Mouse (Mus musculus): Measurements from ENCODE around the gene Gm49394. TPM values are rescaled to one million over a fixed set of nuclear protein-coding genes. Genes with fewer than 3 reads are reported as not detected.

Gm49394 gene
- polyA plus RNA-seq (2014; fragmentation: Nextera tagmentation; extraction: Ambion mirVana): not detected in 2 replicates

DNA sequence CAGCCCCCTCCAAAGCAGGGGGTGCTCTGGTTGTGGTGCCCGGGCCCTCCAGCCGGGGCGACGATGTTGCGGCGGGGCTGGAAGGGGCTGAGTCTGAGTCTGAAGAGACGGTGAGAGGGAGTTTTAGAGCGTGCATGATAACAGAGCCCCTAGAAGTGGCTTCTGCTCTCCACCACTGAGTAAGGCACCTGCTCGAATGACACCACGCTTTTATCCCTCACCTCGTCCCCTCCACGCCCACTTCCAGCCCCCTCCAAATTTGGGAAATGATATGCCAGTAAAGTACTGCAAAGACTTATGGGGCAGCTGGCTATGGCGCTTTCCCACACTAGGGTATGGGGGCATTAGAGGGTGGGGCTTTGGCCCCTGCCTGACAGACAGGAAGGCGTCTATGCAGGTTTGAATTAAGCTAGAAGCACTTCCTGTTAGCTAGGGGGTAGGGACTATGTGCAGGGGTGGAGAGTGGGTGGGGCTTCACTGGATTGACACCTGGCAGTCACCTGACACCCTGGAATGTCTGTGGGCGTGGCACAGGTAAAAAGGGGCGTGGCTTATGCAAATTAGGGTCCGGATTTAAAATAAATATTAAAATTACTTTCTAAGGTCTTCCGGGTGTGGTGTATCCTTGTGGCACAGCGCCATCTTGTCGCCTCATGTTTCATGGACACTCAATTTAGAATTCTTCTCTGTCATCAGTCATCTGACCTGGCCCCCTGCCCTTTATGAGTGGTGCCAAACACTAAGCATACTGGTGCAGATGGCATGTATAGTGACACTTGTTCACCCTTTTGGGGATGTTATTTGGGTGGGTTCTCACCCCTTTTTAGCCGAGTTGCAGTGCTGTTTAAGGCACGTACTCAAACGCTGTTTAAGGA lies at the start of gene Gm49394:
Gene Gm49394, minus strand, starts transcription at position 192 of the 875 bp plus-strand sequence.
- Histone ChIP-seq H3K9me3 (ENCODE audit: control insufficient read depth, low read length) (peaks cover 17% of the 10 kb centered on the region), H3K27me3 (replicated peaks; ENCODE audit: control insufficient read depth, insufficient read depth, low read length) (peaks cover 20% of the 10 kb centered on the region), H3K9ac (ENCODE audit: low read depth, low read length) (no peak within 1 kb of the TSS), H3K36me3 (ENCODE audit: control insufficient read depth, insufficient read depth, low read length) (peaks cover 7% of the 10 kb centered on the region; the same call in 1 of the 2 replicates), H3K4me3 (ENCODE audit: low read depth, low read length) (no peak within 1 kb of the TSS), H3K4me2 (no peak within 1 kb of the TSS), H3K27ac (ENCODE audit: low read depth, low read length) (no peak within 1 kb of the TSS), H3K4me1 (replicated peaks; ENCODE audit: control insufficient read depth, insufficient read depth, low read length) (no peaks in the 10 kb centered on the region)
- ATAC-seq (replicated peaks; ENCODE audit: low FRiP score) (no peak), DNase-seq (ENCODE audit: low spot score) (peak; percentile 31)
- 82% methylated on average over 23 of the region's 23 CpGs for WGBS

DNA sequence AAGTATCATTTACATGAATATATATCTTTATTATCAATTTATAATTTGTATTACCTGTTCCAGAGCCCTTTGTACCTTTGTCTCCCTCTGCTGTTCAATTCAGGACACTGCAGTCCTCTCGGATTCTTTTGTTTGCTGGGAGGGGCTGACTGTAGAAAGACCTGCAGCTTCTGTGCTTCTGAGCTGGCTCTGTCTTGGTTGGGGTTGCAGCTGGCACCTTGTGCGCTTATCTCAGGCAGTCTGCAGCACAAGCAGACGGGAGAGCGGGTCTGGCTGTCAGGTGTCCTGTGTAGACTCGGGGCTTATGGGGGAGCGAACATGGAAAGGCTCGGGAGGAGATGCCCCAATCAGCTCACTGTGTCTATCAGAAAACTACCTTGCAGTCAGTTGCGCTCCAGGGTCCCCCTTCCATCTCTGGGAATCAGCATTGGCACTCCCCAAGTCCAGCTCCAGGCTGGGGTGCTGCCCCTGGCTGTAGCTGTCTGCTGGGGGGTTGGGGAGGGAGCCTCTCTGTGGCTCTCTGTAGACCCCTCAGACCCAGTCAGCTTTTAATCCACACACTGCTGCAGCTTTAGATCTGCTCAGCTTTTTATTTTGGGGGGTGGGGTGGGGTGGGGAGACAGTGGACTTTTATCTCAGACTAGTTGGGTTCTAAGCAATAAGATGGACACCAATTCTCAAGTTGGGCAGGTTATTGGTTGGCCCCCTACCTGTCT lies 45.2 kb upstream of the Gm49394 start:
- Histone ChIP-seq H3K4me1 (replicated peaks; ENCODE audit: control insufficient read depth, insufficient read depth, low read length) (no peaks in the 10 kb centered on the region), H3K4me2 (peak overlapping the region; percentile 41), H3K9me3 (ENCODE audit: control insufficient read depth, low read length) (no peaks in the 10 kb centered on the region), H3K4me3 (ENCODE audit: low read depth, low read length) (no peak overlapping the region), H3K27ac (ENCODE audit: low read depth, low read length) (no peak overlapping the region), H3K27me3 (replicated peaks; ENCODE audit: control insufficient read depth, insufficient read depth, low read length) (no peaks in the 10 kb centered on the region), H3K9ac (ENCODE audit: low read depth, low read length) (no peak overlapping the region), H3K36me3 (ENCODE audit: control insufficient read depth, insufficient read depth, low read length) (no peaks in the 10 kb centered on the region)
- peak; percentile 33 for DNase-seq (ENCODE audit: low spot score)
- 17% methylated on average over 8 of the region's 8 CpGs for WGBS
- ATAC-seq (replicated peaks; ENCODE audit: low FRiP score): no peak

GRCm38 (mm10) chr7:142706873-142707272 lies 37.1 kb upstream of the Gm49394 start:
- H3K27me3 ChIP-seq (replicated peaks; ENCODE audit: control insufficient read depth, insufficient read depth, low read length): no peaks in the 10 kb centered on the region
- no peak overlapping the region for H3K9ac ChIP-seq (ENCODE audit: low read depth, low read length)
- no peaks in the 10 kb centered on the region for H3K9me3 ChIP-seq (ENCODE audit: control insufficient read depth, low read length)
- H3K4me3 ChIP-seq (ENCODE audit: low read depth, low read length): no peak overlapping the region
- no peak for ATAC-seq (replicated peaks; ENCODE audit: low FRiP score)
- H3K4me2 ChIP-seq: no peak overlapping the region
- H3K27ac ChIP-seq (ENCODE audit: low read depth, low read length): no peak overlapping the region
- H3K4me1 ChIP-seq (replicated peaks; ENCODE audit: control insufficient read depth, insufficient read depth, low read length): no peaks in the 10 kb centered on the region
- no peaks in the 10 kb centered on the region for H3K36me3 ChIP-seq (ENCODE audit: control insufficient read depth, insufficient read depth, low read length)
- WGBS: 81% methylated on average over 2 of the region's 2 CpGs
- no peak for DNase-seq (ENCODE audit: low spot score)

DNA sequence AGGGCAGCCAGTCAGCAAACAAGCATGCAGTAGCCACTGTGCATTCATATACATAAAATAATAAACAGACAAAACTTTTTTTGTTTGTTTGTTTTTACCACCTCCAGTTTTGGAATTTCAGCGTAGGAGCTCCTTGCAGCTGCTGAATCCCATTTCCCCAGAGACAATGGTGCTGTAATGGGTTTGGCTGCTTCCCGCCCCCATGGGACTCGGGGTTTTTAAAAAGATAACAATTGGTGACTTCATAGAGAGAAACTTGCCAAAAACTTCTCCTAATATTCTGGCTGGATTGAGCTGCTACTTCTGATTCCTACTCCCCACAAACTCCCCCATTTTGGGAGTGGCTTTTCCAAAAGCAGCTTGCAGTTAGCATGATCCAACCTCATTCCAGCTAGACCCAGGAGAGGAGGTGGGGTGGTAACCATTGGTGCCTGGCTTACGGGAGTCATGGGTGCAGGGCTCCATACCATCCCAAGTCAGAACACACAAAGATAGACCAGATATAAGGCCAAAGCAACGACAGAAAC lies 29.7 kb upstream of the Gm49394 start:
- Histone ChIP-seq H3K36me3 (ENCODE audit: control insufficient read depth, insufficient read depth, low read length) (no peaks in the 10 kb centered on the region), H3K27ac (ENCODE audit: low read depth, low read length) (no peak overlapping the region), H3K9ac (ENCODE audit: low read depth, low read length) (no peak overlapping the region), H3K27me3 (replicated peaks; ENCODE audit: control insufficient read depth, insufficient read depth, low read length) (no peaks in the 10 kb centered on the region), H3K4me1 (replicated peaks; ENCODE audit: control insufficient read depth, insufficient read depth, low read length) (no peaks in the 10 kb centered on the region), H3K4me3 (ENCODE audit: low read depth, low read length) (no peak overlapping the region), H3K9me3 (ENCODE audit: control insufficient read depth, low read length) (no peaks in the 10 kb centered on the region), H3K4me2 (no peak overlapping the region)
- WGBS: 67% methylated on average over 5 of the region's 5 CpGs
- DNase-seq (ENCODE audit: low spot score): no peak
- ATAC-seq (replicated peaks; ENCODE audit: low FRiP score): no peak

DNA sequence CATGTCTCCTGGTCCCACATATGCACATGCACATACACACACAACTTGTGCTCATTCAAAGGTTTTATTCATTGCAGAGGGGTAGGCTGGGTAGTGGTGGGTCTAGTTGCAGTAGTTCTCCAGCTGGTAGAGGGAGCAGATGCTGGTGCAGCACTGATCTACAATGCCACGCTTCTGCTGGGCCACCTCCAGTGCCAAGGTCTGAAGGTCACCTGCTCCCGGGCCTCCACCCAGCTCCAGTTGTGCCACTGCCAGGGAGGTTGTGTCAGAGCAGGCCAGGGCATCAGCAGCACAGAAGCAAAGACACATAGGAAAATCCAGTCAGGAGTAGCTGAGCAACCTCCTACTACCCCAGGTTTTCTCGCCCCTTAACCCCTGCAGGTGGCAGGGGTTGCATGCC lies 8.9 kb upstream of the Gm49394 start:
- Histone ChIP-seq H3K9me3 (ENCODE audit: control insufficient read depth, low read length) (no peaks in the 10 kb centered on the region), H3K9ac (ENCODE audit: low read depth, low read length) (no peak overlapping the region), H3K36me3 (ENCODE audit: control insufficient read depth, insufficient read depth, low read length) (no peaks in the 10 kb centered on the region), H3K4me1 (replicated peaks; ENCODE audit: control insufficient read depth, insufficient read depth, low read length) (no peaks in the 10 kb centered on the region), H3K27me3 (replicated peaks; ENCODE audit: control insufficient read depth, insufficient read depth, low read length) (no peaks in the 10 kb centered on the region), H3K4me2 (no peak overlapping the region), H3K4me3 (ENCODE audit: low read depth, low read length) (no peak overlapping the region), H3K27ac (ENCODE audit: low read depth, low read length) (no peak overlapping the region)
- DNase-seq (ENCODE audit: low spot score): no peak
- 89% methylated on average over 3 of the region's 3 CpGs for WGBS
- ATAC-seq (replicated peaks; ENCODE audit: low FRiP score): no peak

- no peak overlapping the region for H3K9ac ChIP-seq (ENCODE audit: low read depth, low read length)
- no peaks in the 10 kb centered on the region for H3K27me3 ChIP-seq (replicated peaks; ENCODE audit: control insufficient read depth, insufficient read depth, low read length)
- 4% methylated on average over 3 of the region's 3 CpGs for WGBS
- no peak overlapping the region for H3K4me2 ChIP-seq
- H3K4me1 ChIP-seq (replicated peaks; ENCODE audit: control insufficient read depth, insufficient read depth, low read length): no peaks in the 10 kb centered on the region
- H3K36me3 ChIP-seq (ENCODE audit: control insufficient read depth, insufficient read depth, low read length): no peaks in the 10 kb centered on the region
- DNase-seq (ENCODE audit: low spot score): no peak
- no peak overlapping the region for H3K27ac ChIP-seq (ENCODE audit: low read depth, low read length)
- no peak overlapping the region for H3K4me3 ChIP-seq (ENCODE audit: low read depth, low read length)
- no peaks in the 10 kb centered on the region for H3K9me3 ChIP-seq (ENCODE audit: control insufficient read depth, low read length)
- ATAC-seq (replicated peaks; ENCODE audit: low FRiP score): peak; percentile 56; the same call in 1 of the 2 replicates
These were observed 5.9 kb upstream of the Gm49394 start for GRCm38 (mm10) chr7:142675644-142676043.

GRCm38 (mm10) chr7:142675141-142675540 lies 5.4 kb upstream of the Gm49394 start:
- ATAC-seq (replicated peaks; ENCODE audit: low FRiP score): no peak
- 68% methylated on average over 6 of the region's 6 CpGs for WGBS
- H3K4me1 ChIP-seq (replicated peaks; ENCODE audit: control insufficient read depth, insufficient read depth, low read length): no peaks in the 10 kb centered on the region

DNA sequence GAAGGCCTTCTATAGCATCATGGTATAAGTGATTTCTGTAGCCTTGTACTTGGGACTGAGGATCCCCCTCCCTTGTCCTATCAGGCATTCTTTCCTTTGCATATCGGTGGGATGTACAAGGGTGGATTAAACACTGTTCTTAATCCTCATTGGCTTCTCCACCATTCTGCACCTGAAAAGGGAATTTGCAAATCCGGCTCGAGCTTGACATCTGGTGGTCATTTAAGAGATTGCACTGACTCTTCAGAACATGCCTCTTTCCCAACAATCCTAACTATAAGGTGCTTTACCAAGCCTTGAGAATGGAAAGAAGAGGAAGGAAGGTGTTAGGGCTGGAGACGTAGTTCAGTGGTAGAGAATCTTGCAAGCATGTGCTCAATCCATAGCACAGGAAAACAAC lies 2.4 kb upstream of the Gm49394 start:
- no peak overlapping the region for H3K4me2 ChIP-seq
- H3K9me3 ChIP-seq (ENCODE audit: control insufficient read depth, low read length): peaks cover 17% of the 10 kb centered on the region
- H3K9ac ChIP-seq (ENCODE audit: low read depth, low read length): no peak overlapping the region
- no peak for ATAC-seq (replicated peaks; ENCODE audit: low FRiP score)
- 0 out of 2 replicates have a peak, but pooled peaks cover 7% of the 10 kb centered on the region for H3K36me3 ChIP-seq (ENCODE audit: control insufficient read depth, insufficient read depth, low read length)
- no peaks in the 10 kb centered on the region for H3K4me1 ChIP-seq (replicated peaks; ENCODE audit: control insufficient read depth, insufficient read depth, low read length)
- peak; percentile 39 for DNase-seq (ENCODE audit: low spot score)
- no peak overlapping the region for H3K27ac ChIP-seq (ENCODE audit: low read depth, low read length)
- WGBS: 16% methylated on average over 4 of the region's 4 CpGs
- H3K4me3 ChIP-seq (ENCODE audit: low read depth, low read length): no peak overlapping the region
- no peaks in the 10 kb centered on the region for H3K27me3 ChIP-seq (replicated peaks; ENCODE audit: control insufficient read depth, insufficient read depth, low read length)

More at GRCm38 (mm10) chr7:142675141-142675540, 5.4 kb upstream of the Gm49394 start:
- peaks cover 3% of the 10 kb centered on the region for H3K9me3 ChIP-seq (ENCODE audit: control insufficient read depth, low read length)
- no peak overlapping the region for H3K9ac ChIP-seq (ENCODE audit: low read depth, low read length)
- no peaks in the 10 kb centered on the region for H3K27me3 ChIP-seq (replicated peaks; ENCODE audit: control insufficient read depth, insufficient read depth, low read length)
- H3K27ac ChIP-seq (ENCODE audit: low read depth, low read length): no peak overlapping the region
- H3K4me2 ChIP-seq: no peak overlapping the region
- no peak overlapping the region for H3K4me3 ChIP-seq (ENCODE audit: low read depth, low read length)
- DNase-seq (ENCODE audit: low spot score): no peak
- H3K36me3 ChIP-seq (ENCODE audit: control insufficient read depth, insufficient read depth, low read length): no peaks in the 10 kb centered on the region
